ENCODE assay signal across 8 mouse cellular contexts in the genomic region with DNA sequence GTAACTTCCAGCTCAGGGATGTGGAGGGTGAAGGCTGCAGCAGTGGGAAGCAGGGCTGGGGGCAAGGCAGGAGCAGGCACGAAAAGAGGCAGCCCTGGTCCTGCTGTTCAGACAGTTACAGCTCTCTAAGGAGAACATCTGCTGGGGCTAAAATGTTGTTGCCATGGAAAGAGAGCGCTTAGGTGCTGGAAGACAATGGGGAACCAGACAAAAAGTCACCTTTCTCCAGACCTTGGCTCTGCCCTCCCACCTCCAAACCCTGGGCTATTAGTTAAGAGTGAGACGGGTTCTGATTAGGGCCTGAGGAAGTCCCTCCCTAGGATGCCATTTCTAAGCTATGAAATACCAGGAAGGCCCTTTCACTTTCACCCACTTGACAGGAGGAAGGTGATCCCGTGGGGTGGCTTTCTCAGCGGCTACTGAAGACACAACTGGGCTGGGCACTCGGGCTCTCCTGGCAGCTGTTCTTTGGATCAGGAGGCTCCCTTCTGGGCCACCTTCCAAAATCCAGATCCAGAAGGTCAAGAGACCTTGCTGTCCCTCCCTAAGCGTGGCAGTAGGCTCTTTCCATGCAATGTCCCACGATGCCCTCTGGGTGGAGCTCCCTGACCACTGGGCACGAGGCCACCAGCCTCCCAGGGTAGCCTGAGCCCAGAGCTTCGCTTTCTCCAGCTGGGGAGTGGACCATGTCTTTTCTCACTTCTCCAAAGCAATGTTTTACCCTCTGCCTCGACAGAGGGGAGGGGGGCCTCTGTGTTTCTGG. TPM values are rescaled to one million over a fixed set of nuclear protein-coding genes. Genes with fewer than 3 reads are reported as not detected.
DNase-seq lines count a peak whose midpoint lies in the region; ATAC-seq and TF ChIP-seq lines count a peak whose summit lies in the region.

No protein-coding gene starts in this region.

- DNase-seq in G1E (ENCODE audit: low spot score), result peak; percentile 47
- DNase-seq in fibroblast of lung, adult 2 months (ENCODE audit: low read depth), result peak; percentile 53
- peak; percentile 85 to 92 for DNase-seq in kidney, postnatal 25 days
- peak; percentile 87 for DNase-seq in lung, embryonic 14.5 days
- peak; percentile 90 for DNase-seq in ovary, postnatal 36 days (ENCODE audit: low spot score)
- no peak for DNase-seq in thymus, postnatal 0 days (ENCODE audit: low spot score)

- H3K36me3 ChIP-seq in G1E (replicated peaks), result peaks cover 44% of the 10 kb centered on the region
- H3K36me3 ChIP-seq in heart, embryonic 15.5 days, result peaks cover 38% of the 10 kb centered on the region
- H3K36me3 ChIP-seq in lung, embryonic 14.5 days (ENCODE audit: insufficient read depth), result peaks cover 38% of the 10 kb centered on the region

- H3K27me3 ChIP-seq in G1E (ENCODE audit: insufficient read depth, low read length), result peaks cover 7% of the 10 kb centered on the region; the same call in 1 of the 2 replicates
- peaks cover 8% of the 10 kb centered on the region for H3K27me3 ChIP-seq in heart, embryonic 15.5 days
- no peaks in the 10 kb centered on the region for H3K27me3 ChIP-seq in lung, embryonic 14.5 days (ENCODE audit: insufficient read depth, low read length)

- TF ChIP-seq POLR2A in bone marrow macrophage, adult 2 months (IDR thresholded peaks at IDR 0.05; ENCODE audit: borderline replicate concordance, low read depth, low read length), result no peak

- no peak for ATAC-seq in G1E (ENCODE audit: extremely low read depth, insufficient number of reproducible peaks, low FRiP score, poor library complexity, severe bottlenecking)
- ATAC-seq in heart, embryonic 15.5 days (replicated peaks; ENCODE audit: insufficient number of reproducible peaks, insufficient read depth, low FRiP score, low read depth), result peak; percentile 73; the same call in 1 of the 2 replicates
- peak; percentile 69 for ATAC-seq in lung, embryonic 14.5 days (ENCODE audit: insufficient read depth)

- H3K9ac ChIP-seq in heart, embryonic 15.5 days, result peak overlapping the region; percentile 36; the same call in 1 of the 2 replicates
- H3K9ac ChIP-seq in lung, embryonic 14.5 days, result no peak overlapping the region

- H3K4me1 ChIP-seq in G1E (ENCODE audit: insufficient read depth, low read depth, low read length), result peaks cover 24% of the 10 kb centered on the region
- peaks cover 6% of the 10 kb centered on the region for H3K4me1 ChIP-seq in bone marrow macrophage, adult 2 months (ENCODE audit: control insufficient read depth, insufficient read depth, low read length)
- peaks cover 6% of the 10 kb centered on the region for H3K4me1 ChIP-seq in heart, embryonic 15.5 days (replicated peaks)
- H3K4me1 ChIP-seq in lung, embryonic 14.5 days (ENCODE audit: insufficient read depth), result no peaks in the 10 kb centered on the region

- no peaks in the 10 kb centered on the region for H3K9me3 ChIP-seq in G1E (replicated peaks)
- H3K9me3 ChIP-seq in heart, embryonic 15.5 days (replicated peaks), result no peaks in the 10 kb centered on the region
- H3K9me3 ChIP-seq in lung, embryonic 14.5 days (ENCODE audit: low read depth, low read length), result no peaks in the 10 kb centered on the region

- no peak for TF ChIP-seq CTCF in G1E (IDR thresholded peaks at IDR 0.05; ENCODE audit: low read depth, low read length)
- TF ChIP-seq CTCF in bone marrow macrophage, adult 2 months (IDR thresholded peaks at IDR 0.05; ENCODE audit: low read depth, low read length), result peak; percentile 91
- TF ChIP-seq CTCF in lung, embryonic 14.5 days (IDR thresholded peaks at IDR 0.05; ENCODE audit: low read depth), result peak; percentile 93

- no peak overlapping the region for H3K4me3 ChIP-seq in G1E (ENCODE audit: low read depth, low read length)
- H3K4me3 ChIP-seq in bone marrow macrophage, adult 2 months (ENCODE audit: insufficient read depth, low read length), result peak overlapping the region; percentile 29
- peak overlapping the region; percentile 31 for H3K4me3 ChIP-seq in heart, embryonic 15.5 days
- H3K4me3 ChIP-seq in lung, embryonic 14.5 days (ENCODE audit: low read depth, low read length), result no peak overlapping the region

- H3K4me2 ChIP-seq in heart, embryonic 15.5 days, result peak overlapping the region; percentile 57
- H3K4me2 ChIP-seq in lung, embryonic 14.5 days, result no peak overlapping the region

- WGBS in heart, embryonic 15.5 days, result 13% methylated on average over 11 of the region's 11 CpGs
- WGBS in lung, embryonic 14.5 days, result 9% methylated on average over 11 of the region's 11 CpGs

- H3K27ac ChIP-seq in bone marrow macrophage, adult 2 months (ENCODE audit: insufficient read depth, low read depth, low read length), result peak overlapping the region; percentile 41
- H3K27ac ChIP-seq in heart, embryonic 15.5 days, result peak overlapping the region; percentile 2; the same call in 1 of the 2 replicates
- H3K27ac ChIP-seq in lung, embryonic 14.5 days (ENCODE audit: low read depth), result no peak overlapping the region

RNA-seq across cellular contexts. Expression of gene Ube2q1, which starts 11.8 kb away (rescaled TPM):
- total RNA-seq in G1E (2014; fragmentation: Nextera tagmentation), result 106 and 131 TPM in 2 replicates
- 133 and 134 TPM in 2 replicates for total RNA-seq in G1E (2017)
- 44.3 and 65.9 TPM in 2 replicates for polyA plus RNA-seq in G1E (2012)
- 139 and 145 TPM in 2 replicates for polyA plus RNA-seq in bone marrow macrophage, adult 2 months (2012; ENCODE audit: insufficient read depth, insufficient read length, missing spikeins)
- 6.8 and 8.4 TPM in 2 replicates for polyA plus RNA-seq in heart, embryonic 15.5 days (2015; fragmentation: Nextera tagmentation; extraction: Ambion mirVana)
- 21.7 and 22.8 TPM in 2 replicates for polyA plus RNA-seq in lung, embryonic 14.5 days (2014; fragmentation: Nextera tagmentation; extraction: Ambion mirVana)
- 16.6 and 16.7 TPM in 2 replicates for polyA plus RNA-seq in thymus, postnatal 0 days (2015; fragmentation: Nextera tagmentation; extraction: Ambion mirVana)

RNA-seq across cellular contexts. Expression of gene Chrnb2, which starts 20.7 kb away (rescaled TPM):
- total RNA-seq in G1E (2014; fragmentation: Nextera tagmentation) (2.0 and 2.2 TPM in 2 replicates), G1E (2017) (1.2 and 1.3 TPM in 2 replicates)
- 0.14 and 0.23 TPM in 2 replicates for polyA plus RNA-seq in G1E (2012)
- 0.41 and 0.52 TPM in 2 replicates for polyA plus RNA-seq in bone marrow macrophage, adult 2 months (2012; ENCODE audit: insufficient read depth, insufficient read length, missing spikeins)
- polyA plus RNA-seq in heart, embryonic 15.5 days (2015; fragmentation: Nextera tagmentation; extraction: Ambion mirVana), result 0.18 and 0.47 TPM in 2 replicates
- 0.47 and 0.63 TPM in 2 replicates for polyA plus RNA-seq in lung, embryonic 14.5 days (2014; fragmentation: Nextera tagmentation; extraction: Ambion mirVana)
- 0.53 and 0.55 TPM in 2 replicates for polyA plus RNA-seq in thymus, postnatal 0 days (2015; fragmentation: Nextera tagmentation; extraction: Ambion mirVana)

RNA-seq across cellular contexts. Expression of gene She, which starts 46.0 kb away (rescaled TPM):
- not detected in 2 replicates for total RNA-seq in G1E (2014; fragmentation: Nextera tagmentation)
- 0.17 TPM in 1 of 2 replicates, not detected in the other for total RNA-seq in G1E (2017)
- not detected in 2 replicates for polyA plus RNA-seq in G1E (2012)
- polyA plus RNA-seq in bone marrow macrophage, adult 2 months (2012; ENCODE audit: insufficient read depth, insufficient read length, missing spikeins), result not detected in 2 replicates
- 6.0 and 6.4 TPM in 2 replicates for polyA plus RNA-seq in heart, embryonic 15.5 days (2015; fragmentation: Nextera tagmentation; extraction: Ambion mirVana)
- polyA plus RNA-seq in lung, embryonic 14.5 days (2014; fragmentation: Nextera tagmentation; extraction: Ambion mirVana), result 11.7 and 12.1 TPM in 2 replicates
- 1.0 and 1.1 TPM in 2 replicates for polyA plus RNA-seq in thymus, postnatal 0 days (2015; fragmentation: Nextera tagmentation; extraction: Ambion mirVana)

Comparison
In these comparisons a context has a peak if more than half of its experiments do, and no peak if none do; other contexts are left out.
1. H3K4me3 ChIP-seq: peak in bone marrow macrophage, adult 2 months (single experiment) and heart, embryonic 15.5 days (single experiment); none in G1E (single experiment) and lung, embryonic 14.5 days (single experiment).